Mouse (Mus musculus) heart, adult 2 months (tissue): Measurements from ENCODE around the gene Arpc1a. TPM values are rescaled to one million over a fixed set of nuclear protein-coding genes. Genes with fewer than 3 reads are reported as not detected.

Experiments used
- DNase-seq, 2 experiments: peaks; one replicate each; pipeline ENCODE4 v3.0.0; 2021
- H3K27ac ChIP-seq: fragments of 200-600 bp; 2 replicates; pipeline ENCODE4 v1.8.1; 2022
- H3K27me3 ChIP-seq: fragments of 200-500 bp; 2 replicates; pipeline ENCODE4 v1.6.1; 2012; ENCODE audit warnings: mild to moderate bottlenecking, low read length, inconsistent platforms, mixed read lengths; ENCODE audit not compliant: control insufficient read depth, insufficient read depth
- H3K36me3 ChIP-seq: fragments of 200-500 bp; 2 replicates; pipeline ENCODE4 v1.6.1; 2012; ENCODE audit warnings: low read length, inconsistent platforms; ENCODE audit not compliant: control insufficient read depth, insufficient read depth
- H3K4me1 ChIP-seq: fragments of 200-500 bp; 2 replicates; pipeline ENCODE4 v1.6.1; 2011; ENCODE audit warnings: low read length; ENCODE audit not compliant: control insufficient read depth, insufficient read depth
- H3K4me3 ChIP-seq: fragments of 200-600 bp; 2 replicates; pipeline ENCODE4 v1.8.1; 2022
- H3K79me2 ChIP-seq: fragments of 200-500 bp; replicated peaks from 2 replicates; pipeline ENCODE4 v1.6.1; 2012; ENCODE audit warnings: mild to moderate bottlenecking, inconsistent platforms, low read length, moderate library complexity, mixed read lengths; ENCODE audit not compliant: control insufficient read depth, insufficient read depth
- H3K9ac ChIP-seq: fragments of 200-500 bp; 2 replicates; pipeline ENCODE4 v1.6.1; 2012; ENCODE audit warnings: low read depth, mild to moderate bottlenecking, control low read depth, inconsistent platforms, low read length, mixed read lengths
- CTCF ChIP-seq: fragments of 200-600 bp; IDR thresholded peaks from 2 replicates; pipeline ENCODE4 v1.8.1; 2022; ENCODE audit warnings: antibody characterized with exemption, mild to moderate bottlenecking, moderate library complexity
- EP300 ChIP-seq: fragments of 200-500 bp; IDR thresholded peaks from 2 replicates; pipeline ENCODE4 v1.6.1; 2011; ENCODE audit warnings: low read depth, low read length, control low read depth; ENCODE audit not compliant: insufficient read depth
- POLR2A ChIP-seq: fragments of 200-500 bp; IDR thresholded peaks from 2 replicates; pipeline ENCODE4 v1.6.1; 2011; ENCODE audit warnings: mild to moderate bottlenecking, low read depth, low read length, control low read depth; ENCODE audit not compliant: insufficient read depth
- WGBS: fragments of 180-500 bp; shearing (Covaris S2); methylation state at CpG from one replicate; pipeline ENCODE4 v1.1.7; 2018; 5-methylcytosine and 5-hydroxymethylcytosine counted together
- intact Hi-C: fragments of 180-260 bp; cut with DNase I; formaldehyde crosslinking; loops from one replicate; pipeline ENCODE4 v1.15.1; 2025
- polyA plus RNA-seq: library from polyadenylated mRNA; depleted of rRNA; stranded (reverse); fragments of >200 nt; gene quantifications from 2 replicates; pipeline ENCODE4 v1.2.3, GENCODE M21; 2012; rRNA removed
- total RNA-seq, 2 experiments: library from RNA; stranded (reverse); gene quantifications; 2 replicates each; pipeline ENCODE4 v1.2.3; 2021

Gene Arpc1a
- total and polyA plus RNA-seq, 3 experiments = 60.4 to 67.8 (median 64.4) TPM

GRCm38 (mm10) chr5:145149294-145149693 is 65.7 kb downstream of the Arpc1a start:
- Histone ChIP-seq H3K79me2 (no peaks in the 10 kb centered on the region), H3K9ac (no peak overlapping the region), H3K36me3 (peaks cover 3% of the 10 kb centered on the region; the same call in 1 of the 2 replicates), H3K27me3 (no peaks in the 10 kb centered on the region), H3K4me3 (no peak overlapping the region), H3K4me1 (no peaks in the 10 kb centered on the region), H3K27ac (no peak overlapping the region)
- no peak for DNase-seq
- intact Hi-C loops = no loop called here
- no peak for TF ChIP-seq POLR2A
- TF ChIP-seq CTCF = no peak
- no peak for TF ChIP-seq EP300
- 78% methylated on average over 6 of the region's 6 CpGs for WGBS

GRCm38 (mm10) chr5:145152690-145153089 is 69.1 kb downstream of the Arpc1a start:
- no peak for DNase-seq
- Histone ChIP-seq H3K4me1 (no peaks in the 10 kb centered on the region), H3K27me3 (no peaks in the 10 kb centered on the region), H3K27ac (no peak overlapping the region), H3K36me3 (no peaks in the 10 kb centered on the region), H3K79me2 (no peaks in the 10 kb centered on the region), H3K4me3 (no peak overlapping the region), H3K9ac (no peak overlapping the region)
- no peak for TF ChIP-seq POLR2A
- no peak for TF ChIP-seq EP300
- no peak for TF ChIP-seq CTCF
- intact Hi-C loops = no loop called here
- WGBS = 88% methylated on average over 5 of the region's 5 CpGs

Other genes starting within 250 kb of the Arpc1a start
- gene Smurf1, start 118.0 kb upstream of the Arpc1a start, total RNA-seq = 10 to 100 TPM; 26.6 to 27.0 TPM
- 23.1 and 26.2 TPM in 2 replicates for gene Smurf1, start 118.0 kb upstream of the Arpc1a start, polyA plus RNA-seq
- not detected for gene Gm4871, start 51.1 kb upstream of the Arpc1a start, total RNA-seq
- not detected in 2 replicates for gene Gm4871, start 51.1 kb upstream of the Arpc1a start, polyA plus RNA-seq
- gene 1700018F24Rik, start 40.8 kb upstream of the Arpc1a start, total RNA-seq = not detected
- not detected in 2 replicates for gene 1700018F24Rik, start 40.8 kb upstream of the Arpc1a start, polyA plus RNA-seq
- not detected for gene Kpna7, start 200 bp downstream of the Arpc1a start, total RNA-seq
- gene Kpna7, start 200 bp downstream of the Arpc1a start, polyA plus RNA-seq = not detected in 2 replicates
- 10 to 100 TPM; 60.8 to 75.0 TPM for gene Arpc1b, start 30.4 kb downstream of the Arpc1a start, total RNA-seq
- 133 and 137 TPM in 2 replicates for gene Arpc1b, start 30.4 kb downstream of the Arpc1a start, polyA plus RNA-seq
- gene Pdap1, start 56.4 kb downstream of the Arpc1a start, total RNA-seq = 10 to 100 TPM; 37.8 to 38.5 TPM
- gene Pdap1, start 56.4 kb downstream of the Arpc1a start, polyA plus RNA-seq = 16.1 and 19.5 TPM in 2 replicates
- gene Bud31, start 56.5 kb downstream of the Arpc1a start, total RNA-seq = 10 to 100 TPM; 56.5 to 66.5 TPM
- gene Bud31, start 56.5 kb downstream of the Arpc1a start, polyA plus RNA-seq = 36.6 and 48.0 TPM in 2 replicates
- 10 to 100 TPM; 24.0 to 27.0 TPM for gene Ptcd1, start 83.3 kb downstream of the Arpc1a start, total RNA-seq
- gene Ptcd1, start 83.3 kb downstream of the Arpc1a start, polyA plus RNA-seq = 13.2 and 16.8 TPM in 2 replicates
- gene Cpsf4, start 83.4 kb downstream of the Arpc1a start, total RNA-seq = 10 to 100 TPM; 10.4 to 12.1 TPM
- 11.0 and 12.5 TPM in 2 replicates for gene Cpsf4, start 83.4 kb downstream of the Arpc1a start, polyA plus RNA-seq
- gene Atp5j2, start 108.2 kb downstream of the Arpc1a start, total RNA-seq = 1,000 to 10,000 TPM in 1 of 2 experiments, 100 to 1,000 TPM in 1; 962 to 1,137 TPM
- 733 and 858 TPM in 2 replicates for gene Atp5j2, start 108.2 kb downstream of the Arpc1a start, polyA plus RNA-seq
- 1 to 10 TPM; 6.3 to 6.9 TPM for gene Zkscan14, start 118.0 kb downstream of the Arpc1a start, total RNA-seq
- gene Zkscan14, start 118.0 kb downstream of the Arpc1a start, polyA plus RNA-seq = 2.5 and 3.3 TPM in 2 replicates
- 10 to 100 TPM in 1 of 2 experiments, 1 to 10 TPM in 1; 9.7 to 10.6 TPM for gene Zkscan5, start 120.7 kb downstream of the Arpc1a start, total RNA-seq
- 3.9 and 6.4 TPM in 2 replicates for gene Zkscan5, start 120.7 kb downstream of the Arpc1a start, polyA plus RNA-seq
- 10 to 100 TPM; 25.2 to 30.7 TPM for gene Zfp655, start 147.9 kb downstream of the Arpc1a start, total RNA-seq
- 24.0 and 40.8 TPM in 2 replicates for gene Zfp655, start 147.9 kb downstream of the Arpc1a start, polyA plus RNA-seq
- 1 to 10 TPM; 7.6 to 8.9 TPM for gene Zscan25, start 196.7 kb downstream of the Arpc1a start, total RNA-seq
- gene Zscan25, start 196.7 kb downstream of the Arpc1a start, polyA plus RNA-seq = 6.9 and 9.0 TPM in 2 replicates